Mouse (Mus musculus): ENCODE measurements around the gene Mical1.
A peak's percentile ranks its signal among the peaks of the same experiment; 100 is the strongest.
"Not testable (repeated sequence)": the region's sequence is repeated elsewhere in the genome, so short reads cannot be mapped to it uniquely, and the experiment has no call there.

Mical1 gene

DNA sequence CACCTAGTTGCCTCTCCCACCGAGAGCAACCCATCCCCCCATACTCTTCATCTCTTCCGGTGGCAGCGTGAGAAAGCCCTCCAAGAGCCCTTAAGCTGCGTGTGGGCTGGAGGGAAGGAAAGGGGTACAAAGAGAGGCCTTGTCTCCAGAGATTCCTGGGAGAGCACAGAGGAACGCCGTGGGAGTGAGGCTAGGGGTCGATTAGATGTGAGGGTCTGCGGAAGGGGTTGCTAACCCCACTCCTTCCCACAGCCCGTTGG is 834 bp downstream of the Mical1 start:
- DNase-seq (ENCODE audit: extremely low read depth, low read depth, low spot score), result no peak

DNA sequence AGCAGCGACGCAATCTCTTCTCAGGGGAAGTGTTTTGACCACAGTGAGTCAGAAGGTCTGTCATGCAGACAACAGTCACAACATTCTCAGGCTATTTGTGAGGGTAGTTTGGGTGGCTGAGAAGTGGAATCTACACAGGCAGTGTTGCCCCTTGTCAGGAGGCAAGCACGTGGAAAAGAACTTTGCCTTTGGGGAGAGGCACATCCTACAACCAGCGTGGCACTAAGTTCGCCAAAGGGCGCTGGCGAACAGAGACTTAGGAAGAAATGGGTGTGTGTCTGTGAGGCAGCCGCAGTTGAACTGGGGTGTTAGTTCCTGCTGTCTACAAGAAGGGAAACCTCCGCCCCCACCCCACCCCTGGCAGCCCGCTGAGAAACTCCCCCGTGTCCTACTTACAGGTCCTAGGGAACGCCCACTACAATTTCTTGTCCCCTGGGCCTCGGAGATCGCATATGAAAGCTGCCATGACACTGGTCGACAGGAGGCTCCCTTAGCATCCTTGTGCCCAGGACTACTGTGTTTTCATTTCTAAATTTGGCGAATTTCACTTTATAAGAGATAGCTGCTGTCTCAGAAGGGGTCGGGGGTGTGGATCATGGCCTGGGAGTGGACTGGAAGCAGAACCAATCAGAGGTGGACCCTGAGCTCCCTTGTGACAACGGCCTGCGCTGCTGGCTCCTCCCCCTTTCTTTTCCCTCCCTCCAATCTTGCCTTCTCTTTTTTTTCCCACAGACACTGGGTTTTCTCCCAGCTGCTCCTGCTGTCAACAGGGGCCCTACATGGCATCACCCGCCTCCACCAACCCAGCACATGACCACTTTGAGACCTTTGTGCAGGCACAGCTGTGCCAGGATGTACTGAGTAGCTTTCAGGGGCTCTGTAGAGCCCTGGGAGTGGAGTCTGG is 1.4 kb downstream of the Mical1 start:
- DNase-seq (ENCODE audit: extremely low read depth, low read depth, low spot score), result no peak

DNA sequence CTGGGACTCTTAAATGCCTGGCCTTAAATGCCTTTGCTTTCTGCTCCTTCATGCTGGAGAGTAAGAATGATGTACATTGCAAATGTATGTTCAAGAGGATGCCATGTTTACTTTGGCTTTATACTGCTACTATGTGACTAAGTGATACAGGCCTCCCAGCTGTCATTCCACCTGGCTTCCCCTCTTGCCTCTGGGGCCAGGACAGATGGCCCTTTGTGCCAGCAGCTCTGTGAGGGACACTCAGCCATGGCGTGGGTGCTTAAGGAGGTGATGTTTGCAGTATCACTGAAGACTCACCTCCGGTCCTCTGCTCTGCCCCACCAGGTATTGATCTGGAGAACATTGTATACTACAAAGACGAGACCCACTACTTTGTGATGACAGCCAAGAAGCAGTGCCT is 3.8 kb downstream of the Mical1 start:
- DNase-seq (ENCODE audit: extremely low read depth, low read depth, low spot score), result no peak

DNA sequence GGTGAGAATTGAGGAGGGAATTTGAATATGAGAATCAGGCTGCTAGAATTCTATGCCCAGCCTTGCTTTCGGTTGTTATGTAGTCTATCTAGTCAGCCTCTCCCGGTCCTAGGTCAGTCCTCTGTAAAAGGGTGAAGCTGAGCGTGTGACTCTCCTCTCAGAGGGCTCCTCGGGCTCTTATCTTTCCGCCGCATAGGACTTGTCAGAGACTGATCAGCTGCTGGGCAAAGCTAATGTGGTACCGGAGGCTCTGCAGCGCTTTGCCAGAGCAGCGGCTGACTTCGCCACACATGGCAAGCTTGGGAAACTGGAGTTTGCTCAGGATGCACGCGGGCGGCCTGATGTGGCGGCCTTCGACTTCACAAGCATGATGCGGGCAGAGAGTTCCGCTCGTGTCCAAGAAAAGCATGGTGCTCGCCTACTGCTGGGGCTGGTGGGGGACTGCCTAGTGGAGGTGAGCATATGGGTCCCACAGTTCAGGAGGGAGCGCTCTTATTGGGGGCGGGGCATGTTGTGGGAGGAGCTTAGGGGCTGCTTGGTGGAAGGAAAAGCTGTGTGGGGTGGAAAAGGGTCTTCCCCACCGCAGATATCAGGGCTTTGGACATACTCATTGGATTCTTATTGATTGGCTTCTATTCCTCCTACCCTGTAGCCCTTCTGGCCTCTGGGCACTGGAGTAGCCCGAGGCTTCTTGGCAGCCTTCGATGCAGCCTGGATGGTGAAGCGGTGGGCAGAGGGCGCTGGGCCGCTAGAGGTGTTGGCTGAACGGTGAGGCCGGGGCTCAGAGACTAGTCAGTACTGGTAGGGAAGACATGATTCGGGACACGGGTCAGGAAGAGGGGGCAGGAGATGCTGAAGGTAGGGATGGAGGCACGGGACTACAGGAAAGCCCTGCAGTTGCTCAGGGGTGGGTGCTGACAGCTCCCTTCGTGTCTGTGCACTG is 5.1 kb downstream of the Mical1 start:
- no peak for DNase-seq (ENCODE audit: extremely low read depth, low read depth, low spot score)

DNA sequence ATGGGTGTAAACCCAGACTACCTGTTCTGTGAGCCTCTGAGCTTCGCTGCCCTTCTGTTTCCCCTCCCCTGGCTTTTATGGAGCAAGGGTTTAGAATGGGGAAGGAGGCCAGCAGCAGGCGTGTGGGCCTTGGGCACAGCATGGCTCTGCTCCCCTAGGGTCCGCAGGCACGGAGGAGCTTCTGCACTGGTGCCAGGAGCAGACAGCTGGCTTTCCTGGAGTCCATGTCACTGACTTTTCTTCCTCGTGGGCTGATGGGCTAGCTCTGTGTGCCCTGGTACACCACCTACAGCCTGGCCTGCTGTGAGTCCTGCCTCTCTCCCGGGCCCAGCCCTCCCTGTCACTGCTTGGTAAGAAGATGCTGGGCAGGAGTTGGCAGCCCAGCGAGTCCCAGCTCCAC is 6.3 kb downstream of the Mical1 start:
- no peak for DNase-seq (ENCODE audit: extremely low read depth, low read depth, low spot score)

DNA sequence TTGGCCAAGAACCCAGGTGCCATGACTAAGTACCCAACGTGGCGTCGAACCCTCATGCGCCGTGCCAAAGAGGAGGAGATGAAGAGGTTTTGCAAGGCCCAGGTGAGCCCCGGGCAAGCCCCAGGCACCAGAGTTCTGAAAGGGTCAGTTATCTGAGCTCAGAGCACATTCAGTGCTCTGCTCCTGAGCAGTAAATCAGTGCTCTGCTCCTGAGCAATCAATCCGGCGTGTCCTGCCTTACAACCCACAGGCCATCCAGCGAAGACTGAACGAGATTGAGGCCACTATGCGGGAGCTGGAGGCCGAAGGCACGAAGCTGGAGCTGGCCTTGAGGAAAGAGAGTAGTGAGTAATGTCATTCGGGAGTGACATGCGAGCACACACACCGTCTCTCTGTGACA is 9.7 kb downstream of the Mical1 start:
- DNase-seq (ENCODE audit: extremely low read depth, low read depth, low spot score), result peak; percentile 34

DNA sequence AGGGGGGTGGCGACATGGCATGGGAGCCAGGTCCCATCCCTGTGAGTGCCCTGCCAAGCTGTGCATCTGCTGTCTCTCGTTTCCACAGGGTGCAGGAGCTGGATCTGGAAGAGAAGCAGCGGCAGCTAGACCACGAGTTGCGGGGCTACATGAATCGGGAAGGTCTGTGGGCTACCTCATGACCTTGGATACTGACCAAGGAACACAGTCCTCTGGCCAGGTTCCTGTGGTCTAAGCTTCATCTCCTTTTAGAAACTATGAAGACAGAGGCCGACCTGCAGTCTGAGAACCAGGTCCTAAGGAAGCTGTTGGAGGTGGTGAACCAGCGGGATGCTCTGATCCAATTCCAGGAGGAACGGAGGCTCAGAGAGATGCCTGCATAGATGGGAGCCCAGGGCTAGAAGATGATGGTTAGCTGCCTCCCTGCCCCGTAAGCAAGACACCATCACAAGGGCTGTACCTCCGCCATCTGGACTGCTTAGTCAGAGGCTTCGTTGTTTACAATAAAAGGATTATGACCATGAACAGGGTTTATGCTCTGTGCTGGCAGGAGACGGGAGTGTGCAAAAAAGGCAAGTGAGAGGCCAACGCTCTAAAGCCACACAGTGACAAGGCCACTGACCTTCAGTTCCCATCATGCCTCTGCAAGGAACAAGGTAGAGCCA is 10.5 kb downstream of the Mical1 start:
- no peak for DNase-seq (ENCODE audit: extremely low read depth, low read depth, low spot score)

DNA sequence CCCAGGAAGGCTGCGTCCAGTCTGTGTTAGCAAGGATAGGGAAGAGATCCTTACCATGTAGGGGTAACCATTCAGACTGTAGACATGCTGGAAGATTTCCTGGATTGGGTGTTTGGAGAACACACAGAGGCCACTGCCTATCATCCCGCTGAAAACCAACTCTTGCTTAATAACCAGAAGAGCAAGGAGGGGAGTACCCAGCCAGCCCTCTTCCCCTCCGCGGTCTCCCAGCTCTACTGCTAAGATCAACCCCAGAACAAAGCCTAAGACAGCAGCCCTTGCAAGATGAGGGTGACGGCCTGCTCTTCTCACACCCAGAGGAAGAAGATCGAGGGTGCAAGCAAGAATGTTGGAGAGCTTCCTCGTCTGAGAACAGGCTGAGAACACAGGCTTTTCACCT is 12.8 kb downstream of the Mical1 start:
- DNase-seq (ENCODE audit: extremely low read depth, low read depth, low spot score), result no peak

DNA sequence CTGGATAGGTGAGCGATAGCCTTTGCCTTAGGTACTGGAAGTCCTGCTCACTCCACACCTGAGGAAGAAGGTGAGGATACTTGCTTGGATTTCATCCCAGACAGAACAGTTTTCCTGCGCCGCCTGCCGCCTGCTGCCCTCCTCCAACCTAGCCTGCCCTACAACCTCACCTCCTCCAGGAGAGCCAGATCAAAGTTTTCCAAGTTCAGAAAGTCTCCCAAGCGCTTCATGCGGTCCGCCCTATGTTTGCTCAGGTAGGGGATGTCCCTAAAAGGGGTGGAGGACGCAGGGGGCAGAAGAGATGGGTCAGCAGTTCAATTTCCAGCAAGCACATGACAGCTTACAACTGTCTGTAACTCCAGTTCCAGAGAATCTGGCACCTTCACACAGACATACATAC is 13.2 kb downstream of the Mical1 start:
- no peak for DNase-seq (ENCODE audit: extremely low read depth, low read depth, low spot score)

DNA sequence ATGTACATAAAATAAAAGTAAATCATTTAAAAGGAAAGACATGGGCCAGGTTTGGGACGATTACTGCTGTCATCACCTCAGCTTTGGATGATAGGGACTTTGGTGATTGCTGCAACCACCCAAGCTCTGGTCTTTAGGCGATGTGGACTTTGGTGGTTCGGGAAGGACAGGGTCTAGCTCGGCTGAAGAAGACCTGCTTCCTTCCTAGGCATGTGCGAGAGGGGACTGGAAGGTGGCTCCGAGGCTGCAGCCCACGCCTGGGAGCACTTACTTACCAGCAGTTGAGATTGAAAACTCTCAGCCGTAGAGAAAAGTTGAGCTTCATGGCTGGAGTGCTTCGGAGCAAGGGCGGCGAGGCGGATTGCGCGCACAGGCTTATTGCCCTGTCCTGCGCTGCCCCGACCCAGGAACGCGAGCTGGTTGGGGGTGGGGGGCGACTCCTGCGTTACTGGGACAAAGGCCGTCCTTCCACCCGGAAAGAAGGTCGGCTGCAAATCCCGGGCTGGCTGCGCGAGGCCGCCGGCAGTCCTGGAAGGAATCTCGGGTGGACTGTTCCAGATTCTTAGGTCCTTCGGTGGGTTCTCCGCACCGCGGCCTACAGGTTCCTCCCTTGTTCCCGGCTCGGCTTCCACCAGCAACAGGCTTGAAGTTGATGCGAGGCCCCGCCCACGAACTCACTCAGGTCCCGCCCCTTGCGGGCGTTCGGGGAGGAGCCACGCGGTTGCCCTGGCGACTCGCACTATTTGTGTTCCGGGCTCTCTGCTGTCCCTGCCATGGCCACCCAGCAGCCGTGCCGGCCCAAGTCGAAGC is 13.8 kb downstream of the Mical1 start, which contains the start of the genes Smpd2 and Ppil6:
Smpd2 (minus strand) TSS at position 662 of the 810 bp plus-strand sequence.
Ppil6 (plus strand) TSS at position 732 of the 810 bp plus-strand sequence.
- no peak for DNase-seq (ENCODE audit: extremely low read depth, low read depth, low spot score)

DNA sequence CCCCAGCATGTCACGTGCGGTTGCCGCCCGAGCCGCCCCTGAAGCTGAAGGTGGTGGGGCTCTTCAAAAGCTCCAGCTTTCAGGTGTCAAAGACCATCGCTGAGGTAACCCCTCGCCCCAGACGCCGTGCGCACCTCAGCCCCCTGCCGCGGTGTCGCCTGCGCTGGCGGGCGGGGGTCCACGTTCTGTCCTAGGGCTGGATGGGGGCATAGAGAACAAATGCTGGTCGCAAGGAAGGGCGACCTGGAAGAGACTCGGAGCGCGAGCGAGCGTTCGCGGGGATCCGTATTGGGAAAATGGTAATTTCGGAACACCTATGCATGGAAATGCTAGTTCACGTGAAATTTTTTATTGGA is 14.4 kb downstream of the Mical1 start:
- no peak for DNase-seq (ENCODE audit: extremely low read depth, low read depth, low spot score)

DNA sequence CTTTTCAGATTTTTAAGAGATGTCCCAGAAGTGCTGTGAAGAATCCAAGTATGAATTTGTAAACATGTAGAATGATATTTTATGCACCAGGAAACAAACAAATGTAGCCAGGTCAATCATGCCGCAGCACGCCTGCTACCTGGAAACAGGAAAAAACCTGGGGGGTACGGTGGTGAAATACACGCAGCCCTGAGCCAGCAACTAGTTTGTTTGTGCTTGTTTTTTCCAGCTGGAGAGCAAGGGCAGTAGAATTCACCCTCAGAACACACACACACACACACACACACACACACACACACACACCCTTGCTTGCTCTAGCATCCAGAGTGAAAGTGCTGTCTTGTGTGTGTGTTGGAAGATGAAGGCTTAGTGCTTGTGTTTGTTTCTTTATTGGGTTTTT is 15.0 kb downstream of the Mical1 start:
- no peak for DNase-seq (ENCODE audit: extremely low read depth, low read depth, low spot score)

DNA sequence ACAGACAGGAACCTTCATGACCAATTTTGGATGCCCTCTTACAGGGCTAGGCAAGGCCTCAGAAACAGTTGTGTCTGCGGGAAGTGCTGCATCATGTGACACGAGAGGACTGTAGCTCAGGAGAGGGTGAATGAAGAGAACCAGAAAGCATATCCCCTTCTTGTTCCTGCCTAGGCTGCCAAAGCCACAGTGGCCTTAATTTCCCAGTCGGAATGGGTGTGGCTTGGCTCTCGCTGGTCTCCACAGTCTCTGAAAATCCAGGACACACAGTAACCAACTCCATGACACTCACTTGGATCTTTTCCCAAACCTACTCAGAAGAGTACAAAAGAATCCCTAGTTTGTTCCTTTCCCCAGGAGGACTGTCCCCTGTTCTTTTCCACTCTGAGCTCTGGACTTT is 24.8 kb downstream of the Mical1 start:
- no peak for DNase-seq (ENCODE audit: extremely low read depth, low read depth, low spot score)

DNA sequence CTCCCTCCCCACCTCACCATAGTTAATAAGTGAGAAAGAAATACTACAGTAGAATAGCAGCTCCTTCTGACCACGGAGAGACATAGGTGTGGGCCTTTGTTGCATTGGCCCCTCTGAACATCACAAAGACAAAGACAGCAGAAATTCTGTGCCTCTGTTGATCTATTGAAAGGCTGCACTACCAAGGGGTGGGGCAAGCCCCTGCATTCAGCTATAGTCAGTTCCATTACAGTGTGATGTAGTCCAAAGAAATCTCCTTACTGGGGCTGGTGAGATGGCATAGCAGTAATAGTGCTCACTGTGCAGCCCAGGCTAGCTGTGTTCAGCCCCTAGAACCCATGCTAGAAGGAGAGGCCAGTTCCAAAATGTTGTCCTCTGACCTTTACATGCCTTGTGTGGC is 28.9 kb downstream of the Mical1 start:
- no peak for DNase-seq (ENCODE audit: extremely low read depth, low read depth, low spot score)

DNA sequence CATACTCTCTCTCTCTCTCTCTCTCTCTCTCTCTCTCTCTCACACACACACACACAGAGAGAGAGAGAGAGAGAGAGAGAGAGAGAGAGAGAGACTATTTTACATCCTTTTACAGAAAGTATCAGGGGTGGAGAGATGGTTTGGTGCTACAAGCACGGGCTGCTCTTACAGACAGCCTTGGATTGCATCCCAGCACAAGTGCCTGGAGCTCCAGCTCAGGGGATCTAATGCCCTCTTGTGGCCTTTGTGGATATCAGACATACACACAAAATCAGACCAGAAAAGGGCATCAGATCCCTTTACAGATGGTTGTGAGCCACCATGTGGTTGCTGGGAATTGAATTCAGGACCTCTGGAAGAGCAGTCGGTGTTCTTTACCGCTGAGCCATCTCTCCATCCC is 29.3 kb downstream of the Mical1 start:
- DNase-seq (ENCODE audit: extremely low read depth, low read depth, low spot score), result not testable (repeated sequence)

DNA sequence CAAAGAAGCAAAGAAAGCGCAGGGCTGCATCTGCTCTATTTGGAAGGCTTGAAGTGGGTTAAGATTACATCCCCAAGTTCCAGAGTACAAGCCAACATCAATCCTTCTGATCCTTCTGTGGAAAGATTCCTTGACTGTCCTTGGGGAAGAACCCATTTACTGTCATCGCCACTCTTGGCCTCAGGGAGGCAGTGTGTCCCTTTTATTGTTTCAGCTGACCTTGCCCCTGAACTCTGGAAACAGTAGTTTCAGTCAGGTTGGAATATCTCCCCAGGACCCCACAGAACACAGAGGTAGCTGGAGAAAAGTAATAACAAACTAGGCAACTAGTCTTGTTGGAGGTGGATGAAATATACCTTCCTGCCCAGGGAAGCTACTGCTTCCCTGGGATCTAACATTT is 33.0 kb downstream of the Mical1 start:
- DNase-seq (ENCODE audit: extremely low read depth, low read depth, low spot score), result no peak

DNA sequence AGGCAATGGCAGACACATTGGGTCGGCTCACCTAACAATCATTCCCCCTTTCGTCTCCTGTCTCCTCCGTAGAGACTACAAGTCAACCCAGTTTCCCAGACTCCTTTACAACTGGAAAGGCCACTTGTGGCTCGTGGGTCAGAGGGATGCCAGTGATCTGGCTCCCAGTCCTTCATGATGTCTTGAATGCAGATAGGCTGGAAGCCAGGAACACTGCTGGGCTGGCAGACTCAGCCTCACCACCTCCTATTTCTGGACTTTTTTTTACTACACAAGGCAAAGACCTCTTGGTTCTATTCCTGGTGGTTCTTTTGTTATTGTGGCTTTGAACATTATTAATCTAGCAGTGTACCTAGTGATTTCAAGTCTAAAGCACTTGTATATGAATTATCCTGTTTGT is 38.2 kb downstream of the Mical1 start:
- no peak for DNase-seq (ENCODE audit: extremely low read depth, low read depth, low spot score)

DNA sequence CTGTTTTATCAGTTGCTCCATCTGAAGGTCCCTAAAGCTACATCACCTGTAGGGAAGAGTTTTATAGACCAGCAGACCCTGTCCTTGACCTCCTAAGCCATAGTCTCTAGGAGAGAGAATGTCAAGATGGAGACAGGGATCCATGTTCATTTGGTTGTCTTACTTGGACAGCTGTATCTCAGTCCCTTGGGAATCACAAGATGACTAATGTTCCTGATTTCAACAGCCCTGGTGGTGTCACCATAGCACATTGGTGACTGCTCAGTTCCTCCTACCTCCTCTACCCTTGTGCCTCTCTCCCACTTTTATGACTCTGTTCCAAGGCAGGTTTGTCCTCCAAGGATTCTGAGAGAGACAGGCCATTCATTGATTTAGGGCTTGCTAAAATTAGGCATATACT is 38.8 kb downstream of the Mical1 start:
- DNase-seq (ENCODE audit: extremely low read depth, low read depth, low spot score), result no peak

DNA sequence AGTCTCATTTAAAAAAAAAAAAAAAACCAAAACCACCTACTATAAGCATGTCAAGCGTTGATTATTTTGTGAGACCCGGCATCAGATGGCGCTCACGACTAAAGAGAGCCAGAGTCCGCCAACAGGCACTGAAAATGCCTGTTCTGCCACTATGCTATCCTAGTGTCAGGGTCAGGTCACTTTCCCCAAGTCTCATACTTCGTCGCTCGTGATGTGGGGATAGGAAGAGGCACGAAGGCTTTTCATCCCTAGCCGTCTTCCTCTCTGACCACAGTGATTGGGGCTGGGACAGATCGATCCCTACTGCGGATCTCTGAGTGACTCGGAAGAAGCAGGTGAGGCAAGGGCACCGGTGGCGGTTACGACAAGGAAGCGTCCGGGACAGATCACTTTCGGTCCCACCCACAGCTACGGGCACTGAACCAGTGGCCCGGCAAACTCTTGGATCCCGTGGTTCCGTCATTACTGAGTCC is 42.4 kb downstream of the Mical1 start:
- DNase-seq (ENCODE audit: extremely low read depth, low read depth, low spot score), result peak; percentile 50

DNA sequence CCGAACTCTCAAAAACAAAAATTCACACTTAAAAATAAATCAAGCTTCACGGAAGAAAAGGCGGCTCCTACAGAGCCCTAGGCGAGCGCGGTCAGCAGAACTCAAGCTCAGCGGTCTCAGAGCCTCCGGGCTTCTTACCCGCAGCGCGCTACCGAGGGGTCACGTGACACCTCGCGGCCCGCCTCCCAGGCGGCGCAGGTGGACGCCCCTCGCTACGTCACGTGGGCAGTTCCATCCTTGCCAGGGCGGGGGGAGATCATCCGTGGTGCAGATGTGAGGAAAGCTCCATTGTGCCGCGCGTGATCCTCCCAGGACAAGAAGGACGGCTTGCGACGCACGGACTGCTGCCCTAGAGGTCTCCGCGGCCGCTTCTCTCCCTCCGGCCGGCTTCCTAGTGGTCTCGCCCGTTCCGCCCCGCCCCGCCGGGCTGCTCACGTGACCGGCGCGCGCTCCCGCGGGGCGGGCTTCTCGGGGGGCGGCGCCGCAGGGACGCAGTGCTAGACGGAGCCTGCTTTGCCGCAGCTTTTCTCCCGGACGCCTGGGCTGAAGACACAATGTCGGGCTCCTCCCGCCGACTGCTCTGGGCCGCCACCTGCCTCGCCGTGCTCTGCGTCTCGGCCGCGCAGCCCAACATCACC is 43.0 kb downstream of the Mical1 start, which contains the start of gene Cd164:
Cd164 (plus strand) TSS at position 434 of the 638 bp plus-strand sequence.
- no peak for DNase-seq (ENCODE audit: extremely low read depth, low read depth, low spot score)
